24 mouse cellular contexts compared by ENCODE assay signal in genomic region chrX:99012486-99012885, GRCm38 (mm10). TPM values are rescaled to one million over a fixed set of nuclear protein-coding genes. Genes with fewer than 3 reads are reported as not detected.
DNase-seq lines count a peak whose midpoint lies in the region; ATAC-seq and TF ChIP-seq lines count a peak whose summit lies in the region.
"Had no signal": no experiment of that assay in that cellular context is flagged by ENCODE, and none has a peak within 500 bp of the region (broad histone marks: within the 10 kb centered on the region; RNA-seq: fewer than 3 reads in every experiment).

No protein-coding gene starts in this region.

- no peaks in the 10 kb centered on the region for H3K9me3 ChIP-seq in heart, embryonic 15.5 days (replicated peaks)
- no peaks in the 10 kb centered on the region for H3K9me3 ChIP-seq in kidney, embryonic 15.5 days (replicated peaks)
- H3K9me3 ChIP-seq in lung, embryonic 16.5 days (ENCODE audit: control insufficient read depth, low read length), result no peaks in the 10 kb centered on the region
- no peaks in the 10 kb centered on the region for H3K9me3 ChIP-seq in lung, postnatal 0 days (ENCODE audit: low read length)
- H3K9me3 ChIP-seq: embryonic facial prominence, embryonic 15.5 days; forebrain, embryonic 12.5 days; G1E; heart, embryonic 13.5 days; hindbrain, embryonic 10.5 days; hindbrain, embryonic 15.5 days had no signal

- 28% methylated on average over 3 of the region's 3 CpGs for WGBS in heart, embryonic 15.5 days
- 57% methylated on average over 3 of the region's 3 CpGs for WGBS in kidney, adult 2 months
- 81% methylated on average over 3 of the region's 3 CpGs for WGBS in kidney, embryonic 15.5 days
- WGBS in lung, embryonic 16.5 days, result 55% methylated on average over 3 of the region's 3 CpGs
- WGBS in lung, postnatal 0 days, result 80% methylated on average over 3 of the region's 3 CpGs

- intact Hi-C loops in heart, postnatal 14 days (cut with DNase I), result no loop called here

- H3K27ac ChIP-seq in heart, embryonic 15.5 days, result peak overlapping the region; percentile 16; the same call in 1 of the 2 replicates
- peak overlapping the region; percentile 31; the same call in 1 of the 2 replicates for H3K27ac ChIP-seq in kidney, adult 2 months (ENCODE audit: insufficient read depth, low read depth, low read length)
- no peak overlapping the region for H3K27ac ChIP-seq in kidney, embryonic 15.5 days
- H3K27ac ChIP-seq in lung, embryonic 16.5 days (ENCODE audit: low read length), result no peak overlapping the region
- no peak overlapping the region for H3K27ac ChIP-seq in lung, postnatal 0 days (ENCODE audit: low read length)
- H3K27ac ChIP-seq: embryonic facial prominence, embryonic 15.5 days; forebrain, embryonic 12.5 days; heart, embryonic 13.5 days; hindbrain, embryonic 10.5 days; hindbrain, embryonic 15.5 days had no signal

- no peaks in the 10 kb centered on the region for H3K36me3 ChIP-seq in heart, embryonic 15.5 days
- H3K36me3 ChIP-seq in kidney, adult 2 months (ENCODE audit: control insufficient read depth, insufficient read depth, low read length), result no peaks in the 10 kb centered on the region
- H3K36me3 ChIP-seq in kidney, embryonic 15.5 days, result no peaks in the 10 kb centered on the region
- H3K36me3 ChIP-seq in lung, embryonic 16.5 days (ENCODE audit: control insufficient read depth, insufficient read depth, low read length), result no peaks in the 10 kb centered on the region
- H3K36me3 ChIP-seq in lung, postnatal 0 days (ENCODE audit: insufficient read depth, low read length), result no peaks in the 10 kb centered on the region
- H3K36me3 ChIP-seq: embryonic facial prominence, embryonic 15.5 days; forebrain, embryonic 12.5 days; G1E; heart, embryonic 13.5 days; hindbrain, embryonic 10.5 days; hindbrain, embryonic 15.5 days had no signal

- peak; percentile 70 for DNase-seq in heart, adult 11 months
- DNase-seq in heart, postnatal 4 days, result no peak
- no peak for DNase-seq in heart, postnatal 14 days
- DNase-seq in kidney, adult 2 months, result peak; percentile 28
- DNase-seq in lung, postnatal 0 days (ENCODE audit: low spot score), result no peak
- DNase-seq: adrenal gland, postnatal 10 days; B cell, adult 2 months; cerebellum, adult 11 months; cerebellum, adult 8-10 months; cerebellum, postnatal 14 days; embryo, embryonic 11 days; gastrocnemius, postnatal 10 days had no signal

- no peak overlapping the region for H3K4me3 ChIP-seq in heart, embryonic 15.5 days
- H3K4me3 ChIP-seq in kidney, adult 2 months (ENCODE audit: insufficient read depth, low read depth, low read length), result no peak overlapping the region
- no peak overlapping the region for H3K4me3 ChIP-seq in kidney, embryonic 15.5 days (replicated peaks)
- H3K4me3 ChIP-seq in lung, embryonic 16.5 days (ENCODE audit: low read length), result no peak overlapping the region
- no peak overlapping the region for H3K4me3 ChIP-seq in lung, postnatal 0 days (ENCODE audit: low read depth, low read length)
- H3K4me3 ChIP-seq: embryonic facial prominence, embryonic 15.5 days; forebrain, embryonic 12.5 days; heart, embryonic 13.5 days; hindbrain, embryonic 10.5 days; hindbrain, embryonic 15.5 days had no signal

- ATAC-seq in heart, embryonic 15.5 days (replicated peaks; ENCODE audit: insufficient number of reproducible peaks, insufficient read depth, low FRiP score, low read depth), result peak; percentile 76; the same call in 1 of the 2 replicates
- no peak for ATAC-seq in kidney, embryonic 15.5 days (replicated peaks; ENCODE audit: low FRiP score)
- ATAC-seq in lung, embryonic 16.5 days (ENCODE audit: low read depth), result peak; percentile 65
- no peak for ATAC-seq in lung, postnatal 0 days
- ATAC-seq: CD4-positive, CD25-positive, alpha-beta regulatory T cell, adult 4 months; forebrain, embryonic 16.5 days; intestine, embryonic 16.5 days had no signal

- no peak for TF ChIP-seq POLR2A in kidney, adult 2 months (IDR thresholded peaks at IDR 0.05; ENCODE audit: low read depth, low read length)

- no peak overlapping the region for H3K4me2 ChIP-seq in heart, embryonic 15.5 days
- H3K4me2 ChIP-seq in kidney, embryonic 15.5 days, result no peak overlapping the region
- no peak overlapping the region for H3K4me2 ChIP-seq in lung, embryonic 16.5 days (ENCODE audit: low read depth, low read length)
- no peak overlapping the region for H3K4me2 ChIP-seq in lung, postnatal 0 days (replicated peaks; ENCODE audit: low read depth, low read length)
- H3K4me2 ChIP-seq: embryonic facial prominence, embryonic 15.5 days; forebrain, embryonic 12.5 days; heart, embryonic 13.5 days; hindbrain, embryonic 15.5 days had no signal

- H3K4me1 ChIP-seq in heart, embryonic 15.5 days (replicated peaks), result peaks cover 5% of the 10 kb centered on the region
- no peaks in the 10 kb centered on the region for H3K4me1 ChIP-seq in kidney, adult 2 months (ENCODE audit: control insufficient read depth, insufficient read depth, low read length)
- no peaks in the 10 kb centered on the region for H3K4me1 ChIP-seq in kidney, embryonic 15.5 days
- H3K4me1 ChIP-seq in lung, embryonic 16.5 days (replicated peaks; ENCODE audit: control insufficient read depth, insufficient read depth, low read length), result no peaks in the 10 kb centered on the region; the same call in 1 of the 2 replicates
- H3K4me1 ChIP-seq in lung, postnatal 0 days (ENCODE audit: insufficient read depth, low read depth, low read length), result no peaks in the 10 kb centered on the region
- H3K4me1 ChIP-seq: embryonic facial prominence, embryonic 15.5 days; forebrain, embryonic 12.5 days; hindbrain, embryonic 15.5 days had no signal

- H3K27me3 ChIP-seq in heart, embryonic 15.5 days, result no peaks in the 10 kb centered on the region
- no peaks in the 10 kb centered on the region for H3K27me3 ChIP-seq in kidney, adult 2 months (replicated peaks; ENCODE audit: control insufficient read depth, insufficient read depth, low read length)
- H3K27me3 ChIP-seq in kidney, embryonic 15.5 days, result peaks cover 61% of the 10 kb centered on the region
- peaks cover 3% of the 10 kb centered on the region for H3K27me3 ChIP-seq in lung, embryonic 16.5 days (ENCODE audit: control insufficient read depth, insufficient read depth, low read depth, low read length)
- H3K27me3 ChIP-seq in lung, postnatal 0 days (replicated peaks; ENCODE audit: insufficient read depth, low read length), result no peaks in the 10 kb centered on the region
- H3K27me3 ChIP-seq: hindbrain, embryonic 15.5 days had no signal

- no peak for TF ChIP-seq CTCF in kidney, adult 2 months (conservative IDR thresholded peaks at IDR 0.05; ENCODE audit: insufficient read depth, insufficient read length, low read depth, low read length)
- TF ChIP-seq CTCF in lung, postnatal 0 days (IDR thresholded peaks at IDR 0.05), result no peak

- H3K9ac ChIP-seq in heart, embryonic 15.5 days, result no peak overlapping the region
- H3K9ac ChIP-seq in kidney, embryonic 15.5 days, result no peak overlapping the region
- no peak overlapping the region for H3K9ac ChIP-seq in lung, embryonic 16.5 days (ENCODE audit: low read length)
- no peak overlapping the region for H3K9ac ChIP-seq in lung, postnatal 0 days (replicated peaks; ENCODE audit: low read depth)
- H3K9ac ChIP-seq: embryonic facial prominence, embryonic 15.5 days; forebrain, embryonic 12.5 days; heart, embryonic 13.5 days; hindbrain, embryonic 15.5 days had no signal

- no peak for TF ChIP-seq EP300 in lung, postnatal 0 days (IDR thresholded peaks at IDR 0.05)

RNA-seq across cellular contexts. Expression of gene Stard8, which starts 9.4 kb away (rescaled TPM):
- total RNA-seq in heart, postnatal 4 days (2021), result 10 to 100 TPM; 23.1 to 28.7 TPM
- 14.4 and 15.4 TPM in 2 replicates for polyA plus RNA-seq in heart, embryonic 15.5 days (2015; fragmentation: Nextera tagmentation; extraction: Ambion mirVana)
- total RNA-seq in heart, postnatal 14 days (2021), result 10 to 100 TPM; 38.9 to 39.2 TPM
- 62.0 and 82.9 TPM in 2 replicates for polyA plus RNA-seq in kidney, adult 2 months (2012; rRNA removed)
- polyA plus RNA-seq in kidney, embryonic 15.5 days (2015; fragmentation: Nextera tagmentation; extraction: Ambion mirVana), result 14.0 and 15.8 TPM in 2 replicates
- 18.5 and 19.2 TPM in 2 replicates for polyA plus RNA-seq in lung, embryonic 16.5 days (2015; fragmentation: Nextera tagmentation; extraction: Ambion mirVana)
- polyA plus RNA-seq in lung, postnatal 0 days (2015; fragmentation: Nextera tagmentation; extraction: Ambion mirVana), result 14.8 and 18.7 TPM in 2 replicates

Comparison
In these comparisons a context has a peak if more than half of its experiments do, and no peak if none do; other contexts are left out.
1. DNase-seq: peak in heart, adult 11 months (single experiment) and kidney, adult 2 months (single experiment); none in heart, postnatal 4 days (single experiment), heart, postnatal 14 days (0 of 2) and lung, postnatal 0 days (single experiment).
2. ATAC-seq: peak in heart, embryonic 15.5 days (single experiment) and lung, embryonic 16.5 days (single experiment); none in kidney, embryonic 15.5 days (single experiment) and lung, postnatal 0 days (single experiment).
3. H3K27ac ChIP-seq: peak in heart, embryonic 15.5 days (single experiment) and kidney, adult 2 months (single experiment); none in kidney, embryonic 15.5 days (single experiment), lung, embryonic 16.5 days (single experiment) and lung, postnatal 0 days (single experiment).